Mouse (Mus musculus) hindbrain, embryonic 13.5 days (tissue): ENCODE measurements around the gene AL731706.1. TPM values are rescaled to one million over a fixed set of nuclear protein-coding genes. Genes with fewer than 3 reads are reported as not detected.

Experiments
- ATAC-seq: fragments of 200-750 bp; cut with Nextera tagmentation; 2 replicates; pipeline ENCODE4 v1.8.0; 2017; ENCODE audit warnings: moderate TSS enrichment; ENCODE audit not compliant: low FRiP score
- H3K27ac ChIP-seq: fragments of 300-500 bp; sonication (generic); 2 replicates; pipeline ENCODE4 v1.5.1; 2015; ENCODE audit warnings: inconsistent platforms, mild to moderate bottlenecking, moderate library complexity
- H3K27me3 ChIP-seq: fragments of 300-500 bp; sonication (generic); 2 replicates; pipeline ENCODE4 v1.6.1; 2015; ENCODE audit warnings: mild to moderate bottlenecking, inconsistent platforms
- H3K36me3 ChIP-seq: fragments of 300-500 bp; sonication (generic); 2 replicates; pipeline ENCODE4 v1.6.1; 2015; ENCODE audit warnings: mild to moderate bottlenecking, inconsistent platforms
- H3K4me1 ChIP-seq: fragments of 300-500 bp; sonication (generic); replicated peaks from 2 replicates; pipeline ENCODE4 v1.6.1; 2015; ENCODE audit warnings: inconsistent platforms
- H3K4me2 ChIP-seq: fragments of 300-500 bp; sonication (generic); 2 replicates; pipeline ENCODE4 v1.6.1; 2015; ENCODE audit warnings: inconsistent platforms, mild to moderate bottlenecking, moderate library complexity
- H3K4me3 ChIP-seq: fragments of 300-500 bp; sonication (generic); 2 replicates; pipeline ENCODE4 v1.5.1; 2015; ENCODE audit warnings: mild to moderate bottlenecking, inconsistent platforms
- H3K9ac ChIP-seq: fragments of 300-500 bp; sonication (generic); 2 replicates; pipeline ENCODE4 v1.6.1; 2015; ENCODE audit warnings: mild to moderate bottlenecking, inconsistent platforms
- H3K9me3 ChIP-seq: fragments of 300-500 bp; sonication (generic); 2 replicates; pipeline ENCODE4 v1.6.1; 2016; ENCODE audit warnings: inconsistent platforms
- WGBS: fragments of 180-500 bp; shearing (Covaris S2); methylation state at CpG from one replicate; pipeline ENCODE4 v1.1.7; 2015; 5-methylcytosine and 5-hydroxymethylcytosine counted together
- polyA plus RNA-seq: library from polyadenylated mRNA; unstranded; fragments of >200 nt; fragmentation: Nextera tagmentation; extraction: Ambion mirVana; gene quantifications from 2 replicates; pipeline ENCODE4 v1.2.1, GENCODE M21; 2015

Gene AL731706.1
- 21.1 and 23.0 TPM in 2 replicates for polyA plus RNA-seq

GRCm38 (mm10) chr2:136891068-136891950 lies at the start of gene AL731706.1, which contains the start of the genes Slx4ip and Mkks:
Gene AL731706.1, minus strand, starts transcription at chr2:136891389.
Gene Slx4ip, plus strand, starts transcription at chr2:136891218.
Gene Mkks, minus strand, starts transcription at chr2:136891389.
- Histone ChIP-seq H3K9me3 (no peaks in the 10 kb centered on the region), H3K9ac (peak within 1 kb of the TSS; percentile 80), H3K4me2 (peak within 1 kb of the TSS; percentile 55), H3K4me1 (peaks cover 21% of the 10 kb centered on the region), H3K36me3 (no peaks in the 10 kb centered on the region), H3K4me3 (peak within 1 kb of the TSS; percentile 68), H3K27me3 (no peaks in the 10 kb centered on the region), H3K27ac (peak within 1 kb of the TSS; percentile 96)
- under 1% methylated on average over 49 of the region's 49 CpGs for WGBS
- ATAC-seq: peak; percentile 97

GRCm38 (mm10) chr2:136938249-136938648 lies 47.1 kb upstream of the AL731706.1 start:
- ATAC-seq: no peak
- 92% methylated on average over 1 of the region's 1 CpGs for WGBS
- H3K36me3 ChIP-seq: no peaks in the 10 kb centered on the region

GRCm38 (mm10) chr2:136936391-136937288 lies 45.5 kb upstream of the AL731706.1 start:
- ATAC-seq: no peak
- no peak overlapping the region for H3K27ac ChIP-seq
- no peak overlapping the region for H3K4me3 ChIP-seq
- H3K9me3 ChIP-seq: no peaks in the 10 kb centered on the region
- no peaks in the 10 kb centered on the region for H3K4me1 ChIP-seq
- H3K36me3 ChIP-seq: no peaks in the 10 kb centered on the region
- H3K9ac ChIP-seq: no peak overlapping the region
- H3K4me2 ChIP-seq: no peak overlapping the region
- 93% methylated on average over 4 of the region's 4 CpGs for WGBS
- no peaks in the 10 kb centered on the region for H3K27me3 ChIP-seq

More at GRCm38 (mm10) chr2:136938249-136938648, 47.1 kb upstream of the AL731706.1 start:
- H3K4me3 ChIP-seq: no peak overlapping the region
- no peak overlapping the region for H3K4me2 ChIP-seq
- H3K27ac ChIP-seq: no peak overlapping the region
- no peaks in the 10 kb centered on the region for H3K4me1 ChIP-seq
- H3K9me3 ChIP-seq: no peaks in the 10 kb centered on the region
- H3K9ac ChIP-seq: no peak overlapping the region
- no peaks in the 10 kb centered on the region for H3K27me3 ChIP-seq

- H3K27ac ChIP-seq: no peak overlapping the region
- H3K9ac ChIP-seq: no peak overlapping the region; the same call in 1 of the 2 replicates
- whole genome bisulfite sequencing: 63% methylated on average over 4 of the region's 4 CpGs
- no peak overlapping the region for H3K4me2 ChIP-seq
- no peak overlapping the region for H3K4me3 ChIP-seq
- ATAC-seq: peak; percentile 28; the same call in 1 of the 2 replicates
- H3K9me3 ChIP-seq: no peaks in the 10 kb centered on the region
- no peaks in the 10 kb centered on the region for H3K36me3 ChIP-seq
- 0 out of 2 replicates have a peak, but pooled peaks cover 2% of the 10 kb centered on the region for H3K4me1 ChIP-seq
- no peaks in the 10 kb centered on the region for H3K27me3 ChIP-seq
Measured at GRCm38 (mm10) chr2:136921003-136921408, 29.8 kb upstream of the AL731706.1 start.

- H3K4me3 ChIP-seq: no peak overlapping the region
- 82% methylated on average over 3 of the region's 3 CpGs for WGBS
- H3K4me2 ChIP-seq: no peak overlapping the region
- 0 out of 2 replicates have a peak, but pooled peaks cover 2% of the 10 kb centered on the region for H3K4me1 ChIP-seq
- H3K9me3 ChIP-seq: no peaks in the 10 kb centered on the region
- no peaks in the 10 kb centered on the region for H3K27me3 ChIP-seq
- ATAC-seq: no peak
- no peak overlapping the region for H3K27ac ChIP-seq
- no peaks in the 10 kb centered on the region for H3K36me3 ChIP-seq
- H3K9ac ChIP-seq: no peak overlapping the region
Measured at GRCm38 (mm10) chr2:136920257-136920993, 29.2 kb upstream of the AL731706.1 start.

GRCm38 (mm10) chr2:136919433-136919832 lies 28.2 kb upstream of the AL731706.1 start:
- no peak overlapping the region for H3K4me2 ChIP-seq
- H3K27me3 ChIP-seq: no peaks in the 10 kb centered on the region
- H3K27ac ChIP-seq: no peak overlapping the region
- 94% methylated on average over 1 of the region's 1 CpGs for WGBS
- no peak overlapping the region for H3K9ac ChIP-seq
- no peaks in the 10 kb centered on the region for H3K36me3 ChIP-seq
- H3K4me1 ChIP-seq: 0 out of 2 replicates have a peak, but pooled peaks cover 2% of the 10 kb centered on the region
- ATAC-seq: no peak
- H3K9me3 ChIP-seq: no peaks in the 10 kb centered on the region
- H3K4me3 ChIP-seq: no peak overlapping the region

GRCm38 (mm10) chr2:136914334-136914902 lies 23.2 kb upstream of the AL731706.1 start:
- 47% methylated on average over 3 of the region's 3 CpGs for WGBS
- ATAC-seq: 0 out of 2 replicates have a peak, but pooled peaks have one; percentile 45

GRCm38 (mm10) chr2:136913021-136913420 lies 21.8 kb upstream of the AL731706.1 start:
- Histone ChIP-seq H3K9me3 (no peaks in the 10 kb centered on the region), H3K9ac (no peak overlapping the region), H3K4me1 (0 out of 2 replicates have a peak, but pooled peaks cover 7% of the 10 kb centered on the region), H3K4me2 (no peak overlapping the region), H3K4me3 (no peak overlapping the region), H3K27me3 (no peaks in the 10 kb centered on the region), H3K27ac (no peak overlapping the region), H3K36me3 (no peaks in the 10 kb centered on the region)
- ATAC-seq: no peak
- 30% methylated on average over 3 of the region's 3 CpGs for WGBS

More at GRCm38 (mm10) chr2:136914334-136914902, 23.2 kb upstream of the AL731706.1 start:
- H3K4me1 ChIP-seq: 0 out of 2 replicates have a peak, but pooled peaks cover 7% of the 10 kb centered on the region
- H3K4me3 ChIP-seq: no peak overlapping the region
- no peaks in the 10 kb centered on the region for H3K27me3 ChIP-seq
- no peaks in the 10 kb centered on the region for H3K9me3 ChIP-seq
- no peak overlapping the region for H3K9ac ChIP-seq
- no peaks in the 10 kb centered on the region for H3K36me3 ChIP-seq
- no peak overlapping the region for H3K27ac ChIP-seq
- H3K4me2 ChIP-seq: no peak overlapping the region

- Histone ChIP-seq H3K4me2 (no peak overlapping the region), H3K27me3 (no peaks in the 10 kb centered on the region), H3K36me3 (no peaks in the 10 kb centered on the region), H3K4me1 (0 out of 2 replicates have a peak, but pooled peaks cover 7% of the 10 kb centered on the region), H3K4me3 (no peak overlapping the region), H3K9me3 (no peaks in the 10 kb centered on the region), H3K9ac (no peak overlapping the region), H3K27ac (no peak overlapping the region)
- WGBS: 13% methylated on average over 4 of the region's 4 CpGs
- ATAC-seq: 0 out of 2 replicates have a peak, but pooled peaks have one; percentile 60
Measured at GRCm38 (mm10) chr2:136911958-136912411, 20.8 kb upstream of the AL731706.1 start.

- Histone ChIP-seq H3K36me3 (peaks cover 11% of the 10 kb centered on the region), H3K4me1 (0 out of 2 replicates have a peak, but pooled peaks cover 7% of the 10 kb centered on the region), H3K27me3 (no peaks in the 10 kb centered on the region), H3K4me2 (no peak overlapping the region), H3K9ac (no peak overlapping the region), H3K4me3 (no peak overlapping the region), H3K27ac (no peak overlapping the region), H3K9me3 (no peaks in the 10 kb centered on the region)
- 66% methylated on average over 2 of the region's 2 CpGs for WGBS
- no peak for ATAC-seq
Measured at GRCm38 (mm10) chr2:136909298-136909697, 18.1 kb upstream of the AL731706.1 start.

- no peak overlapping the region for H3K27ac ChIP-seq
- no peaks in the 10 kb centered on the region for H3K27me3 ChIP-seq
- H3K36me3 ChIP-seq: peaks cover 11% of the 10 kb centered on the region
- no peak overlapping the region for H3K4me3 ChIP-seq
- no peak overlapping the region for H3K4me2 ChIP-seq
- H3K9me3 ChIP-seq: no peaks in the 10 kb centered on the region
- no peak overlapping the region for H3K9ac ChIP-seq
- 0 out of 2 replicates have a peak, but pooled peaks cover 7% of the 10 kb centered on the region for H3K4me1 ChIP-seq
- WGBS: 58% methylated on average over 3 of the region's 3 CpGs
- ATAC-seq: no peak
Measured at GRCm38 (mm10) chr2:136908596-136908995, 17.4 kb upstream of the AL731706.1 start.
